Mouse (Mus musculus): ENCODE results near the gene Ano6.

DNA sequence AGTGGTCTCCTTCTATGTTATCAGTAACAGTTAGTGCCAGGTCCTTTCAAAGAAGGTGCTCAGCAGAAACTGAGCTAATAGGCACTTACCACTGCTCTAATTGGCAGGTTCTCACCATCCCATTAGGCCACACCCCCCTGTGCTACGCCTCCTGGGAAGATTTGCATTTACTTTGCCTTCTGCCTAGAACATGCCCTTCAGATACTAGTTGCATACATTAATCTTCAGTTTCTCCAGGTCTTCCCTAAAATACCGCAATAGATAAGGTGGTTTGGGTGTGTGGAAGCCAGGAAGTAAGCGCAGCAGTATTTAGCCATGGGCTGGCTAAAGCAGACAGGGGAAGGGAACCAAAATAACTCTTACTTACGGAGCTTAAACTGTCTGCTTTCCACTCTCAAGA, 4.0 kb upstream of the Ano6 start:
- TF ChIP-seq EP300 (IDR thresholded peaks at IDR 0.05; ENCODE audit: insufficient read depth, low read depth, low read length) = no peak
- no peak for TF ChIP-seq CTCF (IDR thresholded peaks at IDR 0.05)
